Mouse (Mus musculus) hindbrain, embryonic 14.5 days (tissue): ENCODE measurements around the gene Asb13. TPM values are rescaled to one million over a fixed set of nuclear protein-coding genes. Genes with fewer than 3 reads are reported as not detected.
A peak's percentile ranks its signal among the peaks of the same experiment; 100 is the strongest.

Experiments used
- ATAC-seq: fragments of 200-750 bp; cut with Nextera tagmentation; 2 replicates; pipeline ENCODE4 v1.8.0; 2017; ENCODE audit warnings: moderate number of reproducible peaks, mild to moderate bottlenecking, moderate TSS enrichment, moderate library complexity; ENCODE audit not compliant: low FRiP score
- DNase-seq: peaks from one replicate; pipeline ENCODE4 v3.0.0-alpha.2; 2015; ENCODE audit warnings: low spot score
- H3K27ac ChIP-seq: fragments of 300-500 bp; sonication (generic); 2 replicates; pipeline ENCODE4 v1.5.1; 2014; ENCODE audit warnings: mild to moderate bottlenecking, moderate library complexity
- H3K27me3 ChIP-seq: fragments of 300-500 bp; sonication (generic); 2 replicates; pipeline ENCODE4 v1.6.1; 2014; ENCODE audit warnings: mild to moderate bottlenecking, low read length, mixed read lengths; ENCODE audit not compliant: control insufficient read depth, insufficient read depth
- H3K36me3 ChIP-seq: fragments of 300-500 bp; sonication (generic); replicated peaks from 2 replicates; pipeline ENCODE4 v1.6.1; 2014; ENCODE audit not compliant: control insufficient read depth, insufficient read depth
- H3K4me1 ChIP-seq: fragments of 300-500 bp; sonication (generic); replicated peaks from 2 replicates; pipeline ENCODE4 v1.6.1; 2014; ENCODE audit warnings: antibody characterized with exemption, low read length, mixed read lengths; ENCODE audit not compliant: control insufficient read depth, insufficient read depth
- H3K4me2 ChIP-seq: fragments of 300-500 bp; sonication (generic); replicated peaks from 2 replicates; pipeline ENCODE4 v1.6.1; 2014; ENCODE audit warnings: mild to moderate bottlenecking, moderate library complexity
- H3K4me3 ChIP-seq: fragments of 300-500 bp; sonication (generic); replicated peaks from 2 replicates; pipeline ENCODE4 v1.5.1; 2014; ENCODE audit warnings: mild to moderate bottlenecking, low read length
- H3K9ac ChIP-seq: fragments of 300-500 bp; sonication (generic); 2 replicates; pipeline ENCODE4 v1.6.1; 2014
- H3K9me3 ChIP-seq: fragments of 300-500 bp; sonication (generic); 2 replicates; pipeline ENCODE4 v1.6.1; 2016; ENCODE audit warnings: low read length; ENCODE audit not compliant: control insufficient read depth
- WGBS: fragments of 180-500 bp; shearing (Covaris S2); extraction: QIAGEN DNeasy Blood & Tissue Kit; methylation state at CpG from one replicate; pipeline ENCODE4 v1.1.7; 2014; 5-methylcytosine and 5-hydroxymethylcytosine counted together
- polyA plus RNA-seq: library from polyadenylated mRNA; unstranded; fragments of >200 nt; fragmentation: Nextera tagmentation; extraction: Ambion mirVana; gene quantifications from 2 replicates; pipeline ENCODE4 v1.2.1, GENCODE M21; 2014

Asb13 gene
- polyA plus RNA-seq, 1 experiment from 2014 or later, result 12.2 TPM

DNA sequence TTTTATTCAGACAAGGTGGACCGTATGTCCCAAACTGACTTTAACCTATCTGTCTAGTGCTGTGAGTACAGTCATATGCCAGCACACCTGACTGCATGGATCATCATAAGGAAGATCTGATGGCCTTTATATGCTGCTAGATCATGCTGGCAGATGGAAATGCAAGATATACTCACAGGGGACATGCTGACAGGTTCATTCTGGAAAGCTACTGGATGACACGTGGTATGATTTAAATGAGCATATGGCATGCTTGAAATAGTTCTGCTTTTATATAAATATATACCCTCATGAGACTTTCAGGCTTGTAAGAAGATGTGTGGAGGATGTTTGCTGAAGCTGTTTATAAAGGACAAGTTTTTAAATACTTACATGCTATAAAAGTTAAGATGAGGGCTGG, 20.6 kb downstream of the Asb13 start:
- ATAC-seq, result no peak
- Histone ChIP-seq H3K27ac (no peak overlapping the region), H3K27me3 (no peaks in the 10 kb centered on the region), H3K4me2 (no peak overlapping the region), H3K9me3 (no peaks in the 10 kb centered on the region), H3K9ac (no peak overlapping the region), H3K4me3 (no peak overlapping the region), H3K36me3 (peaks cover 32% of the 10 kb centered on the region), H3K4me1 (no peaks in the 10 kb centered on the region)
- DNase-seq, result no peak
- WGBS, result 85% methylated on average over 2 of the region's 2 CpGs

DNA sequence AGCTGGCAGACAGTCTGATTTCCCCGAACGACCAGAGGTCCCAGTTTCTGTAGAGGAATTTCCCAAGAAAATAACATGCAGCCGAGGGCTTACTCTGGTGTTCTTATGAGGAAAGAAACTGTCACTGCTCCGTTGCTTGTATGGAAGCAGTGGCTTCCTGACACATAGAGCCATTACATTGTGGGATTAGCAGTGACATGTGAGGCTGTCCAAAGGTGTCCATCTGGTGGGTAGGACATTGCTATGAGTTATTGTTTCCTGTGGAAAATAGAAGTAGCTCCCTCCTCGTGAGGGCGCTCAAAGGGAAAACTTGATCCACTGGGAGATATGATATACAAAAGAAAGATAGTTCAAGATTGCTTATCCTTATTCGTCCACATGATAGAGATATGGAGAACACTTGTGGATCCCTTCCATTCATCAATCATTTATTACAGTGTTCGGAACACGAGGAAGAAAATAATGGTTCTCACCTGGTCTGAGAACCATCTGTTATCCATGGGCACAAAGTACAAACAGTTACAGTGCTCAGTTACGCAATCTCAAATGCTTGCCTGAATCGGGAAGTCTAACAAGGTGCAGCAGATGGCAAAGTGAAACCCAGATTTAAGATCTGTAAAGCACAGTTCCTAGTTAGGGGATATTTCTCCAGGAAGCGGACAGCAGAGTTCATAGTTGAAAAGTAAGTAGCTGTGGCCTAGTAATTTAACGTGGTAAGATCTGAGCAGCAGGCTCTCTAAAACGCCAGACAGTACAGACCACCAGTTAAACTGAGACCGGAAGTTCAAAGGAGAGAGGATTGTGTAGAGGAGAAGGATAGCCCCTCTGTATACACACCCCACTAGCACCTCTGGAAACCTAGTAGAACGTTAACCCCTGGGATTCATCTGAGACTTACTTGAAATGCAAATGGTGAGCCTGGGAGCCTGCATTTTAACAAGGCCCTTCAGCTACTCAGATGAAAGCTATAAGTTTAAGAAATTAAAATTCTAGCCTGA, 25.6 kb downstream of the Asb13 start:
- Histone ChIP-seq H3K9ac (no peak overlapping the region), H3K9me3 (no peaks in the 10 kb centered on the region), H3K27ac (no peak overlapping the region), H3K27me3 (no peaks in the 10 kb centered on the region), H3K4me3 (no peak overlapping the region), H3K4me1 (no peaks in the 10 kb centered on the region), H3K36me3 (no peaks in the 10 kb centered on the region), H3K4me2 (no peak overlapping the region)
- DNase-seq, result no peak
- ATAC-seq, result no peak
- WGBS, result 79% methylated on average over 16 of the region's 16 CpGs

DNA sequence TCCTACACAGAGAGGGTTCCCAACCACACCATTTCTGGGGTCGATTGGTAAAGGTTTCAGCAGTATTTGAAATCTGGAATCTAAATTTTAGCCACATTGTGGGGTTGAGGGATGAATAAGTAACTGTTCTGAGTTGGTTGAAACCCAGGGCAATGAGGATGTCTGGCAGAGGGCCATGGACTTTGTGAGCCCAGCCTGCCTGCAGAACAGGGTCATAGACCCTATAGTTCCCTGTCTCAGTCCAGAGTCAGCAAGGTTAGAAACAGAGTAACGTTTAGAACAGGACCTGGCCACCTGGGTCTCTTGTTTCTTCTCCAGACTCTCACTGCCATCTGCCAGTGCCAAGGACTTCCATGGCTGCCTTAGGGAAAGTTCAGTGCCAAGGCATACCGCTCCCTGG, 30.4 kb downstream of the Asb13 start:
- Histone ChIP-seq H3K36me3 (no peaks in the 10 kb centered on the region), H3K9ac (no peak overlapping the region), H3K4me1 (no peaks in the 10 kb centered on the region), H3K27ac (no peak overlapping the region), H3K27me3 (no peaks in the 10 kb centered on the region), H3K9me3 (no peaks in the 10 kb centered on the region), H3K4me3 (no peak overlapping the region), H3K4me2 (no peak overlapping the region)
- no peak for ATAC-seq
- 78% methylated on average over 3 of the region's 3 CpGs for WGBS
- DNase-seq, result no peak

DNA sequence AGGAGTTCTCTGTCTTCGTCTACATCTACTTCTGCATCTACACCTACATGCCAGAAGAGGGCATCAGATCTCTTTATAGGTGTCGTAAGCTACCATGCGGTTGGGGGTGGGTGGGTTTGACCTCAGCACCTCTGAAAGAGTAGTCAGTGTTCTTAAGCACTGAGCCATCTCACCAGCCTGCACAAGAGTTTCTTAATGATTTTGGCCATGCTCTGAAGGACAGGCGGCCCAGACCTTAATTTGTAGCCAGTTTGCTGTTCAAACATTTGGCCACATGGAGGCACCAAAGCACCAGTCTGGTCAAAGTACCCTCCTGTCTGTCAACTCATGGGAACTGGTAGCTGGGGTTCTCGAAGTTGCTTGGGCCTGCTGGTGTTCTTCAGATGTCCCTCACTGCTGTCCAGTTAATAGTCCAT, 31.5 kb downstream of the Asb13 start:
- no peak overlapping the region for H3K27ac ChIP-seq
- H3K36me3 ChIP-seq, result no peaks in the 10 kb centered on the region
- H3K4me2 ChIP-seq, result peak overlapping the region; percentile 43
- no peak overlapping the region for H3K4me3 ChIP-seq
- H3K4me1 ChIP-seq, result no peaks in the 10 kb centered on the region
- DNase-seq (peak; percentile 72), ATAC-seq (peak; percentile 82)
- H3K27me3 ChIP-seq, result no peaks in the 10 kb centered on the region
- no peak overlapping the region for H3K9ac ChIP-seq
- 13% methylated on average over 5 of the region's 5 CpGs for WGBS
- H3K9me3 ChIP-seq, result no peaks in the 10 kb centered on the region

DNA sequence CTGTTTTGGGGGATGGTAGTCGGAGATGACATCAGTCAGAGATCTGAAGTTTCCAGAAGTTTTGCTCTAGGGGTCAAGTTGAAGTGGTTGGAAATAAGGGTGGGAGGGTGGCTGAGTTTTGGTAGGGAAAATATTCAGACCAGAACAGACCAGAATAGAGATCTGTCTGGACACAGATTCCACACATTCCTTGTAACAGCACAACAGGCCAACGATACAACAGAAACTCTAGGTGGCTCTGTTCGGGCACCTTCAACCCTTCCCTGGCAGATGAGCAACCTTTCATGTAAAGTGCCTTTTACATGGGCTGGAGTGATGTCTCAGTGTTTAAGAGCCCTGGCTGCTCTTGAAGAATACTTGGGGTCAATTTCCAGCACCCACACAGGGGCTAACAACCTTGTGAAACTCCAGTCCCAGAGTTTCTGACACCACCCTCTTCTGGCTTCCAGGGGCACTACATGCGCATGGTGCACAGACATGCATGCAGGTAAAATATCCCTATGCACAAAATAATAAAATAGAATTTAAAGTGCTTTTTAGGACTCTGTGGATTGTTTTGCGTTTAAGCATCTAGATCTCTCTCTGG, 33.5 kb downstream of the Asb13 start:
- WGBS, result 88% methylated on average over 5 of the region's 5 CpGs
- no peak overlapping the region for H3K4me3 ChIP-seq

DNA sequence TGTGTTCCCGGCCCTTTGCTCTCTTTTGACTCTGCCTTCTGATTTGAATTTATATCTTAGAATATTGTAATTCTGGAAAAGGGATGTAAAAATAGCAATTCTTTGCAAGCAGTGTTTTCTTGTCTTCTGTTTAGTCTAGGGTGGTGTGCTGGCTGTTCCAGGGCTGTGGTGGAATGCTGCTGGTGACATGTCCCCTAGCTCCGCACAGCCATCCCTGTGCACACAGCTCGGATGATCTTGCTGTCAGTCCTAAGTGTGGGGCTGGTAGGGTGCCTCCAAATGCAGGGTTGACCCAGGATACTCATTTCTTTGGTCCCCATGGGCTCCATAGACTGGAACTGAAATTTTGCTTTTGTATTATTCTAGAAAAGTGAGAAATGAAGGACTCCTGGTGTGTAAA, 34.2 kb downstream of the Asb13 start:
- no peaks in the 10 kb centered on the region for H3K36me3 ChIP-seq
- no peak overlapping the region for H3K4me3 ChIP-seq
- no peaks in the 10 kb centered on the region for H3K27me3 ChIP-seq
- H3K9me3 ChIP-seq, result no peaks in the 10 kb centered on the region
- no peak overlapping the region for H3K27ac ChIP-seq
- no peak overlapping the region for H3K9ac ChIP-seq
- DNase-seq, result no peak
- ATAC-seq, result no peak
- H3K4me2 ChIP-seq, result no peak overlapping the region
- 91% methylated on average over 3 of the region's 3 CpGs for WGBS
- no peaks in the 10 kb centered on the region for H3K4me1 ChIP-seq

More for the DNA sequence above, 33.5 kb downstream of the Asb13 start:
- Histone ChIP-seq H3K27ac (no peak overlapping the region), H3K4me1 (no peaks in the 10 kb centered on the region), H3K27me3 (no peaks in the 10 kb centered on the region), H3K4me2 (no peak overlapping the region), H3K9me3 (no peaks in the 10 kb centered on the region), H3K9ac (no peak overlapping the region), H3K36me3 (no peaks in the 10 kb centered on the region)
- ATAC-seq (no peak), DNase-seq (no peak)

DNA sequence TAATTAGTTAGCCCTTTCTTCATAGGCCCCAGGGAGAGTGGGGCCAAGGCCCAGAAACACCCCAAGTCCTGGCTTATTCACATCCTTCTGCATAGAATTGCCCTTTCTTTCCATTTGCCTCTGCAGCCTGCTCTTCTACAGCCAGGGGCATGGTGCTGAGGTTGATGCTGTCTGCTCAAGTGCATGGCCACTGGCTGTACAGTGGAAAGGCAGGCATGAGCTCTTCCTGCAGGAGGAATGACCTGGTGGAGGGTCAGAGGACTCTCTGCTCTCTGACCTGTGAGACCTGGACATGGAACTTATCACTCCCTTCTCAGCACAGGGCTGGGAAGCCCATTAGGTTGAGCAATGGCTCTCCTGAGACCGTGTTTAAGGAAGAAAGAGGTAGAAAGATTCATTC, 35.8 kb downstream of the Asb13 start:
- whole genome bisulfite sequencing, result 85% methylated on average over 1 of the region's 1 CpGs
- no peak overlapping the region for H3K4me3 ChIP-seq
- no peaks in the 10 kb centered on the region for H3K27me3 ChIP-seq
- no peaks in the 10 kb centered on the region for H3K9me3 ChIP-seq
- DNase-seq, result no peak
- H3K36me3 ChIP-seq, result no peaks in the 10 kb centered on the region
- no peak overlapping the region for H3K4me2 ChIP-seq
- H3K4me1 ChIP-seq, result no peaks in the 10 kb centered on the region
- ATAC-seq, result no peak
- H3K9ac ChIP-seq, result no peak overlapping the region
- H3K27ac ChIP-seq, result no peak overlapping the region

DNA sequence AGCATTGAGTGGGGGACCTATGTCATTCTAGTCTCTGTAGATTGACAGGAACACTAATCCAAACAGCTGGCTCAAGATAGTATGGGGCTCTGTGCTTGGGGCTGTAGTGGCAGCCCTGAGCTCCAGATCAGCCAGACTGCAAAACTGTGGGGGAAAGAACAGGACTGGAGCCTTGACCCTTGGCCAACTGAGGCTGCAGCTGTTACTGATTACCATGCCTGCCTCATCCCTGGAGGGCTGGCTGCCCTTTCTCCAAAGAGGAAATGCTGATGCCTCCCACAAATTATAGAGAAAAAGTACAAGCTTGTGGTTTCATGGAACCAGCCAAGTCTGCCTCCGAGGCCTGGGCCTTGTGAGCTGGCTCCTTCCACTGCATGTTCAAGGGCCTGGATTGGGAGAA, 36.2 kb downstream of the Asb13 start:
- Histone ChIP-seq H3K9me3 (no peaks in the 10 kb centered on the region), H3K4me1 (no peaks in the 10 kb centered on the region), H3K36me3 (no peaks in the 10 kb centered on the region), H3K9ac (no peak overlapping the region), H3K4me2 (no peak overlapping the region), H3K4me3 (no peak overlapping the region), H3K27ac (no peak overlapping the region), H3K27me3 (no peaks in the 10 kb centered on the region)
- 83% methylated on average over 1 of the region's 1 CpGs for WGBS
- no peak for ATAC-seq
- no peak for DNase-seq

DNA sequence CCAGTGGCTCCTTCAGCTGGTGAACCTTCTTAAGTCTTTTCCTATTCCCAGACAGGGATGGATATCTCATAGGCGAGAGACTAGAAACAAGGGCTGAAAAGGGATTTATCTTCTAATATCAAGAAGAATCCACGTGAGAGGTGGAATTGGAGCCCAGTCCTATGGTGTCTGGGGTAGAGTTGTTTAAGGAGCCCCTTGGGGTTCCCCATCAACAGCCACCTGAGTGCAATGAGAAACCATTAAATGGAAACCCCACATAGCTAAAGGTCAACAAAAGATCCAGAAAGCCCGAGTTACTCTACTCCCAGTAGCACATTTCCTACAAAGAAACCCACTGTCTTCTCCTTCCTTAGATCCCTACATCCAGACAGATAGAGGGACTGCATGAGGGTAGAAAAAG, 39.3 kb downstream of the Asb13 start:
- no peak overlapping the region for H3K4me2 ChIP-seq
- DNase-seq (no peak), ATAC-seq (no peak)
- no peak overlapping the region for H3K27ac ChIP-seq
- no peaks in the 10 kb centered on the region for H3K4me1 ChIP-seq
- no peaks in the 10 kb centered on the region for H3K27me3 ChIP-seq
- no peaks in the 10 kb centered on the region for H3K36me3 ChIP-seq
- 77% methylated on average over 3 of the region's 3 CpGs for WGBS
- H3K9me3 ChIP-seq, result no peaks in the 10 kb centered on the region
- H3K9ac ChIP-seq, result no peak overlapping the region
- H3K4me3 ChIP-seq, result no peak overlapping the region
